ENCODE assay signal across 15 mouse cellular contexts in genomic region chr6:95595852-95596251, GRCm38 (mm10).
"Had no signal": no experiment of that assay in that cellular context is flagged by ENCODE, and none has a peak within 500 bp of the region (broad histone marks: within the 10 kb centered on the region; RNA-seq: fewer than 3 reads in every experiment).

No protein-coding gene starts in this region.

- ATAC-seq: hindbrain, postnatal 0 days; intestine, embryonic 15.5 days; intestine, postnatal 0 days had no signal

- DNase-seq: gastrocnemius, postnatal 14 days; gastrocnemius, postnatal 36 days; heart, adult 18-20 months; heart, postnatal 10 days; kidney, adult 18-20 months; kidney, adult 8-10 months; kidney, postnatal 14 days; kidney, postnatal 36 days; layer of hippocampus, adult 9-11 months; layer of hippocampus, postnatal 36 days; left cerebral cortex, postnatal 4 days; liver, embryonic 13.5 days had no signal
